Mouse (Mus musculus) MEL (cell line): ENCODE results near the gene Crim1. TPM values are rescaled to one million over a fixed set of nuclear protein-coding genes. Genes with fewer than 3 reads are reported as not detected.

Source experiments
- DNase-seq: peaks from one replicate; pipeline ENCODE4 v3.0.0; 2011; ENCODE audit warnings: low read depth, low spot score
- H3K27ac ChIP-seq: 2 replicates; pipeline ENCODE4 v1.5.1; 2012; ENCODE audit warnings: low read depth, mild to moderate bottlenecking, control low read depth, low read length, moderate library complexity; ENCODE audit not compliant: control insufficient read depth
- H3K27me3 ChIP-seq, 2 experiments: fragments of 150-350 bp in 1 of 2; sonication (generic) in 1 of 2; 2 replicates each; pipeline ENCODE4 v1.6.1; 2012; ENCODE audit warnings: low read length in 2 of 2, mild to moderate bottlenecking in 2 of 2, improper control_type of control experiment in 1 of 2, moderate library complexity in 1 of 2; ENCODE audit not compliant: insufficient read depth in 2 of 2, control insufficient read depth in 1 of 2
- H3K36me3 ChIP-seq, 2 experiments: 2 replicates each; pipeline ENCODE4 v1.6.1; 2012 to 2014; ENCODE audit warnings: low read length in 2 of 2, improper control_type of control experiment in 1 of 2, inconsistent platforms in 1 of 2, mild to moderate bottlenecking in 1 of 2; ENCODE audit not compliant: insufficient read depth in 2 of 2, control insufficient read depth in 1 of 2
- H3K4me1 ChIP-seq, 2 experiments: fragments of 150-350 bp in 1 of 2; sonication (generic) in 1 of 2; 2 replicates each; pipeline ENCODE4 v1.6.1; 2012; ENCODE audit warnings: low read length in 2 of 2, improper control_type of control experiment in 1 of 2, mild to moderate bottlenecking in 1 of 2; ENCODE audit not compliant: insufficient read depth in 2 of 2, control insufficient read depth in 1 of 2
- H3K4me3 ChIP-seq, 2 experiments: fragments of 150-350 bp in 1 of 2; sonication (generic) in 1 of 2; 2 replicates each; pipeline ENCODE4 v1.5.1; 2012; ENCODE audit warnings: low read depth in 2 of 2, low read length in 2 of 2, mild to moderate bottlenecking in 2 of 2, moderate library complexity in 2 of 2, control low read depth in 1 of 2, improper control_type of control experiment in 1 of 2; ENCODE audit not compliant: control insufficient read depth in 1 of 2, insufficient read depth in 1 of 2
- H3K79me2 ChIP-seq: 2 replicates; pipeline ENCODE4 v1.6.1; 2012; ENCODE audit warnings: mild to moderate bottlenecking, low read length, moderate library complexity; ENCODE audit not compliant: control insufficient read depth, poor library complexity, insufficient read depth
- H3K9ac ChIP-seq: 2 replicates; pipeline ENCODE4 v1.6.1; 2012; ENCODE audit warnings: low read depth, mild to moderate bottlenecking, control low read depth, low read length, moderate library complexity; ENCODE audit not compliant: control insufficient read depth, poor library complexity, severe bottlenecking
- H3K9me3 ChIP-seq: fragments of 150-350 bp; sonication (generic); replicated peaks from 2 replicates; pipeline ENCODE4 v1.6.1; 2012; ENCODE audit warnings: mild to moderate bottlenecking, low read length, improper control_type of control experiment, moderate library complexity; ENCODE audit not compliant: insufficient read depth
- CHD1 ChIP-seq: IDR thresholded peaks from 2 replicates; pipeline ENCODE4 v1.6.1; 2012; ENCODE audit warnings: low read depth, mild to moderate bottlenecking, inconsistent platforms, low read length, improper control_type of control experiment
- CHD2 ChIP-seq: IDR thresholded peaks from 2 replicates; pipeline ENCODE4 v1.6.1; 2011; ENCODE audit warnings: low read length, improper control_type of control experiment
- CTCF ChIP-seq, 3 experiments: IDR thresholded peaks in 2 of 3; conservative IDR thresholded peaks in 1 of 3; 2 replicates each; pipeline ENCODE4 v1.5.1; 2011 to 2012; ENCODE audit warnings: low read length in 3 of 3, low read depth in 2 of 3, mild to moderate bottlenecking in 2 of 3, improper control_type of control experiment in 1 of 3, inconsistent platforms in 1 of 3, mixed read lengths in 1 of 3, moderate library complexity in 1 of 3; ENCODE audit not compliant: control insufficient read depth in 1 of 3, insufficient read depth in 1 of 3, poor library complexity in 1 of 3, severe bottlenecking in 1 of 3
- GABPA ChIP-seq: IDR thresholded peaks from 2 replicates; pipeline ENCODE4 v1.6.1; 2012; ENCODE audit warnings: low read depth, mild to moderate bottlenecking, inconsistent platforms, low read length, improper control_type of control experiment, moderate library complexity
- HCFC1 ChIP-seq: IDR thresholded peaks from 2 replicates; pipeline ENCODE4 v1.6.1; 2012; ENCODE audit warnings: low read depth, mild to moderate bottlenecking, inconsistent platforms, low read length, improper control_type of control experiment, moderate library complexity
- KAT2A ChIP-seq: conservative IDR thresholded peaks from 2 replicates; pipeline ENCODE4 v1.6.1; 2012; ENCODE audit warnings: low read depth, low read length, improper control_type of control experiment, inconsistent platforms
- MAX ChIP-seq: IDR thresholded peaks from 2 replicates; pipeline ENCODE4 v1.6.1; 2011; ENCODE audit warnings: low read length, improper control_type of control experiment
- MAZ ChIP-seq: IDR thresholded peaks from 2 replicates; pipeline ENCODE4 v1.6.1; 2012; ENCODE audit warnings: low read depth, mild to moderate bottlenecking, inconsistent platforms, low read length, improper control_type of control experiment
- MYB ChIP-seq: IDR thresholded peaks from 2 replicates; pipeline ENCODE4 v1.6.1; 2011; ENCODE audit warnings: mild to moderate bottlenecking, low read depth, low read length, improper control_type of control experiment
- MYC ChIP-seq: IDR thresholded peaks from 2 replicates; pipeline ENCODE4 v1.6.1; 2011; ENCODE audit warnings: low read depth, mild to moderate bottlenecking, low read length, improper control_type of control experiment, moderate library complexity
- NRF1 ChIP-seq: IDR thresholded peaks from 2 replicates; pipeline ENCODE4 v1.6.1; 2014; ENCODE audit warnings: low read depth, mild to moderate bottlenecking, inconsistent platforms, low read length, improper control_type of control experiment, moderate library complexity; ENCODE audit not compliant: poor library complexity, insufficient read depth, severe bottlenecking
- POLR2AphosphoS2 ChIP-seq: IDR thresholded peaks from 2 replicates; pipeline ENCODE4 v1.6.1; 2011; ENCODE audit warnings: low read length, improper control_type of control experiment
- POLR2AphosphoS5 ChIP-seq: IDR thresholded peaks from 2 replicates; pipeline ENCODE4 v1.6.1; 2012; ENCODE audit warnings: low read depth, borderline replicate concordance, mild to moderate bottlenecking, inconsistent platforms, low read length, moderate library complexity, mixed read lengths
- SMC3 ChIP-seq: IDR thresholded peaks from 2 replicates; pipeline ENCODE4 v1.6.1; 2011; ENCODE audit warnings: low read depth, low read length, improper control_type of control experiment
- TAL1 ChIP-seq: IDR thresholded peaks from 2 replicates; pipeline ENCODE4 v1.6.1; 2012; ENCODE audit warnings: mild to moderate bottlenecking, inconsistent platforms, low read length, moderate library complexity, mixed read lengths
- TBP ChIP-seq: IDR thresholded peaks from 2 replicates; pipeline ENCODE4 v1.8.0; 2011; ENCODE audit warnings: low read depth, low read length, improper control_type of control experiment
- TCF12 ChIP-seq: IDR thresholded peaks from 2 replicates; pipeline ENCODE4 v1.6.1; 2014; ENCODE audit warnings: low read depth, mild to moderate bottlenecking, inconsistent platforms, low read length, improper control_type of control experiment, moderate library complexity
- USF1 ChIP-seq: IDR thresholded peaks from 2 replicates; pipeline ENCODE4 v1.6.1; 2014; ENCODE audit warnings: low read depth, mild to moderate bottlenecking, inconsistent platforms, low read length, improper control_type of control experiment, moderate library complexity
- ZC3H11A ChIP-seq: IDR thresholded peaks from 2 replicates; pipeline ENCODE4 v1.6.1; 2012; ENCODE audit warnings: low read depth, mild to moderate bottlenecking, inconsistent platforms, low read length, improper control_type of control experiment
- ZKSCAN1 ChIP-seq: IDR thresholded peaks from 2 replicates; pipeline ENCODE4 v1.6.1; 2012; ENCODE audit warnings: low read depth, mild to moderate bottlenecking, inconsistent platforms, low read length, improper control_type of control experiment, moderate library complexity
- ZNF384 ChIP-seq: IDR thresholded peaks from 2 replicates; pipeline ENCODE4 v1.6.1; 2012; ENCODE audit warnings: low read depth, mild to moderate bottlenecking, inconsistent platforms, low read length, improper control_type of control experiment
- polyA plus RNA-seq, 2 experiments: library from polyadenylated mRNA; stranded (reverse) in 1 of 2; unstranded in 1 of 2; fragments of >175 nt in 1 of 2; fragments of >200 nt in 1 of 2; gene quantifications; 2 replicates each; pipeline versions ENCODE4 v1.2.1 to v1.2.4; 2012; ENCODE audit warnings: low replicate concordance in 2 of 2, low read depth in 1 of 2; ENCODE audit not compliant: insufficient read length in 2 of 2, insufficient read depth in 1 of 2, missing spikeins in 1 of 2
- total RNA-seq: library from RNA; depleted of rRNA; stranded (reverse); fragments of 300-350 nt; gene quantifications from 2 replicates; pipeline ENCODE4 v1.2.3, GENCODE M21; 2012

Crim1 gene
- total and polyA plus RNA-seq, 3 experiments, result not detected

GRCm38 (mm10) chr17:78318810-78319209 is 118.8 kb downstream of the Crim1 start:
- no peaks in the 10 kb centered on the region for H3K9me3 ChIP-seq
- H3K27ac ChIP-seq, result no peak overlapping the region
- no peak overlapping the region for H3K9ac ChIP-seq
- H3K4me1 ChIP-seq, result peaks cover 0 to 2% of the 10 kb centered on the region in 2 experiments; a peak in 1 of 4 replicates
- H3K36me3 ChIP-seq, result peaks cover 0 to 2% of the 10 kb centered on the region in 2 experiments; a peak in 1 of 4 replicates
- no peak overlapping the region for H3K4me3 ChIP-seq
- no peak for TF ChIP-seq SMC3
- no peaks in the 10 kb centered on the region for H3K79me2 ChIP-seq
- H3K27me3 ChIP-seq, result no peaks in the 10 kb centered on the region
- no peak for DNase-seq

- Histone ChIP-seq H3K36me3 (peaks cover 0 to 2% of the 10 kb centered on the region in 2 experiments; a peak in 1 of 4 replicates), H3K4me1 (peaks cover 0 to 2% of the 10 kb centered on the region in 2 experiments; a peak in 1 of 4 replicates)
- no peak for DNase-seq
These were observed 121.3 kb downstream of the Crim1 start for GRCm38 (mm10) chr17:78321216-78321835.

GRCm38 (mm10) chr17:78322369-78323335 is 122.6 kb downstream of the Crim1 start:
- Histone ChIP-seq H3K36me3 (peaks cover 0 to 10% of the 10 kb centered on the region in 2 experiments; a peak in 2 of 4 replicates), H3K79me2 (no peaks in the 10 kb centered on the region)
- no peak for DNase-seq
- no peak for TF ChIP-seq CTCF (IDR thresholded peaks at IDR 0.05 in 2 of 3, conservative IDR thresholded peaks at IDR 0.05 in 1 of 3; ENCODE audit: control insufficient read depth in 1 of 3, insufficient read depth in 1 of 3, low read depth in 2 of 3, low read length in 3 of 3, poor library complexity in 1 of 3, severe bottlenecking in 1 of 3)
- TF ChIP-seq, all 39 proteins: peak for 0
- Histone ChIP-seq H3K4me1 (peaks cover under 1 to 9% of the 10 kb centered on the region in 2 experiments; a peak in 3 of 4 replicates), H3K9me3 (no peaks in the 10 kb centered on the region), H3K4me3 (no peak overlapping the region), H3K27ac (no peak overlapping the region), H3K9ac (no peak overlapping the region), H3K27me3 (no peaks in the 10 kb centered on the region)

More at GRCm38 (mm10) chr17:78321216-78321835, 121.3 kb downstream of the Crim1 start:
- no peak overlapping the region for H3K27ac ChIP-seq
- no peak overlapping the region for H3K9ac ChIP-seq
- no peaks in the 10 kb centered on the region for H3K79me2 ChIP-seq
- no peaks in the 10 kb centered on the region for H3K27me3 ChIP-seq
- H3K4me3 ChIP-seq, result no peak overlapping the region
- H3K9me3 ChIP-seq, result no peaks in the 10 kb centered on the region
- no peak for TF ChIP-seq ZKSCAN1
- no peak for TF ChIP-seq ZNF384
- TF ChIP-seq MYC, result no peak
- no peak for TF ChIP-seq MAZ
- no peak for TF ChIP-seq POLR2AphosphoS5
- no peak for TF ChIP-seq USF1
- no peak for TF ChIP-seq ZC3H11A
- no peak for TF ChIP-seq HCFC1
- TF ChIP-seq GABPA, result no peak
- no peak for TF ChIP-seq TAL1
- TF ChIP-seq CHD2, result no peak
- TF ChIP-seq POLR2AphosphoS2, result no peak
- TF ChIP-seq TCF12, result no peak
- TF ChIP-seq MAX, result no peak
- no peak for TF ChIP-seq KAT2A
- no peak for TF ChIP-seq CHD1
- TF ChIP-seq NRF1, result no peak
- no peak for TF ChIP-seq MYB
- no peak for TF ChIP-seq TBP
